Mouse (Mus musculus) stomach, embryonic 16.5 days (tissue): Measurements from ENCODE around the gene Pbld2. TPM values are rescaled to one million over a fixed set of nuclear protein-coding genes. Genes with fewer than 3 reads are reported as not detected.

Source experiments
- ATAC-seq: fragments of 200-750 bp; cut with Nextera tagmentation; 2 replicates; pipeline ENCODE4 v1.8.0; 2017; ENCODE audit warnings: moderate number of reproducible peaks, moderate TSS enrichment; ENCODE audit not compliant: insufficient read depth, low FRiP score
- H3K27ac ChIP-seq: fragments of 300-500 bp; sonication (generic); 2 replicates; pipeline ENCODE4 v1.5.1; 2014; ENCODE audit warnings: low read length
- H3K27me3 ChIP-seq: fragments of 300-500 bp; sonication (generic); 2 replicates; pipeline ENCODE4 v1.6.1; 2014; ENCODE audit warnings: low read length, control low read depth, mixed read lengths; ENCODE audit not compliant: control insufficient read depth, insufficient read depth
- H3K36me3 ChIP-seq: fragments of 300-500 bp; sonication (generic); 2 replicates; pipeline ENCODE4 v1.6.1; 2014; ENCODE audit warnings: low read length; ENCODE audit not compliant: control insufficient read depth, insufficient read depth
- H3K4me1 ChIP-seq: fragments of 300-500 bp; sonication (generic); 2 replicates; pipeline ENCODE4 v1.6.1; 2014; ENCODE audit warnings: low read length, control low read depth, mixed read lengths; ENCODE audit not compliant: control insufficient read depth, insufficient read depth
- H3K4me2 ChIP-seq: fragments of 300-500 bp; sonication (generic); 2 replicates; pipeline ENCODE4 v1.6.1; 2014; ENCODE audit warnings: low read depth, low read length, mixed read lengths
- H3K4me3 ChIP-seq: fragments of 300-500 bp; sonication (generic); replicated peaks from 2 replicates; pipeline ENCODE4 v1.5.1; 2014; ENCODE audit warnings: mild to moderate bottlenecking, low read length
- H3K9ac ChIP-seq: fragments of 300-500 bp; sonication (generic); 2 replicates; pipeline ENCODE4 v1.6.1; 2014; ENCODE audit warnings: low read length
- H3K9me3 ChIP-seq: fragments of 300-500 bp; sonication (generic); replicated peaks from 2 replicates; pipeline ENCODE4 v1.6.1; 2016; ENCODE audit warnings: low read length, control low read depth; ENCODE audit not compliant: control insufficient read depth
- WGBS: fragments of 180-500 bp; shearing (Covaris S2); extraction: QIAGEN DNeasy Blood & Tissue Kit; methylation state at CpG from one replicate; pipeline ENCODE4 v1.1.7; 2014; 5-methylcytosine and 5-hydroxymethylcytosine counted together
- polyA plus RNA-seq: library from polyadenylated mRNA; unstranded; fragments of >200 nt; fragmentation: Nextera tagmentation; extraction: Ambion mirVana; gene quantifications from 2 replicates; pipeline ENCODE4 v1.2.1, GENCODE M21; 2015

Pbld2 gene
- polyA plus RNA-seq, 1 experiment from 2014 or later, result 5.2 TPM

DNA sequence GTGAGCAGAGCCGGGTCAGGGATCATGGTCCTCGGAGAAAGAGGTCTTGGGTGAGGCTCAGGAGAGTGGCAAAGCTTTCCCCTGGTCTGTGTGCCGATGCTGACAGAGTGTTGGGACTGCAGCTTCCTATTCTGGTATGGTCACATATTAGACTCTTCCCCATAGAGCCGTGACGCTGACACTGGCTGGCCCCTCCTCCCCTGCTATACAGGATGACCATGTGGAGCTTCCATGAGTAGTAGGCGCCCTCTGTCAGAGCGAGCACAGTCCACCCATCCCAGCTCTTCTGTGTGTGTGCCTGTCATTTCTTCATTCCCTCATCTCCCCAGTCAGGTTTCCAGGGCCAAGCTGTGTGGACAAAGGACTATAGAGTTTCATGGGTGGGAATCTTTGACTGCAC lies 39.2 kb downstream of the Pbld2 start:
- 81% methylated on average over 7 of the region's 7 CpGs for WGBS
- H3K4me3 ChIP-seq, result no peak overlapping the region
- H3K9ac ChIP-seq, result no peak overlapping the region
- H3K27ac ChIP-seq, result no peak overlapping the region
- no peaks in the 10 kb centered on the region for H3K9me3 ChIP-seq
- no peak overlapping the region for H3K4me2 ChIP-seq
- H3K4me1 ChIP-seq, result no peaks in the 10 kb centered on the region
- no peak for ATAC-seq
- no peaks in the 10 kb centered on the region for H3K27me3 ChIP-seq
- no peaks in the 10 kb centered on the region for H3K36me3 ChIP-seq

DNA sequence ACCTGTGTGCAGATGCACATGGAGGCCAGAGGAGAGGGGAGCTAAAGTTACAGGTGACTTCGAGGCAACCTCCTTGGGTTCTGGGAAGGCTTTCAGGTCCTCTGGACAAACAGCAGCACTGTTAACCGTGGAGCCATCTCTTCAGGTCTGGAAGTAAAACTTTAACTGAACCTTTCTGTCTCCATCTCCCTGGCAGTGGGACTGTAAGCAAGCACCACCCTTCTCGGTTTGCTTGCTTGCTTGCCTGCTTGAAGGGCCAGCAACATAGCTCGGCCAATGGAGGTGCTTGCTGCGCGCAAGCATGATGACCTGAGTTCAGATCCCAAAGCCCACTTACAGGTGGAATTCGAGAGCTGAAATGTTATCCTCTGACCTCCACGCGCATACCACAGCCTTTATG lies 40.4 kb downstream of the Pbld2 start:
- Histone ChIP-seq H3K4me1 (no peaks in the 10 kb centered on the region), H3K4me2 (no peak overlapping the region), H3K27me3 (no peaks in the 10 kb centered on the region), H3K4me3 (no peak overlapping the region), H3K36me3 (no peaks in the 10 kb centered on the region), H3K9ac (no peak overlapping the region), H3K27ac (no peak overlapping the region), H3K9me3 (no peaks in the 10 kb centered on the region)
- ATAC-seq, result no peak
- 77% methylated on average over 9 of the region's 9 CpGs for WGBS

DNA sequence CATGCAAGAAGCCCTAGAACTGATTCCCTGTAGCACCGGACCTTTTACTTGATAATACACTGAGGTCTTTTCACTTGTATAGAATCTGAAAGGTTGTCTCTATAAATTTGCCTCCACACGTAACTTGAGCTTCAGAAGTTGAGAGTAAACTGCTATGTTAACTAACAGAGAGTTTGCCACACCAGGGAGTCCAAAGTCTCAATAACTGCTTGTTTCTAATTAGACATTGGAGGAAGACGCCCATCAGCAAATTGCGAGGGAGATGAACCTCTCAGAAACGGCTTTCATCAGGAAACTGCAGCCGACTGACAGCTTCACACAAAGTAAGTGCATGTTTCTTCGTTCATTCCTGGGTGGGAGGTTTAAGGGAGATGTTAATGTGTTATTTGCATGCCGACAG lies 41.4 kb downstream of the Pbld2 start:
- 65% methylated on average over 8 of the region's 8 CpGs for WGBS
- H3K4me1 ChIP-seq, result no peaks in the 10 kb centered on the region
- no peak overlapping the region for H3K4me2 ChIP-seq
- ATAC-seq, result no peak
- H3K9me3 ChIP-seq, result no peaks in the 10 kb centered on the region
- H3K36me3 ChIP-seq, result no peaks in the 10 kb centered on the region
- no peak overlapping the region for H3K4me3 ChIP-seq
- no peaks in the 10 kb centered on the region for H3K27me3 ChIP-seq
- no peak overlapping the region for H3K9ac ChIP-seq
- H3K27ac ChIP-seq, result no peak overlapping the region

DNA sequence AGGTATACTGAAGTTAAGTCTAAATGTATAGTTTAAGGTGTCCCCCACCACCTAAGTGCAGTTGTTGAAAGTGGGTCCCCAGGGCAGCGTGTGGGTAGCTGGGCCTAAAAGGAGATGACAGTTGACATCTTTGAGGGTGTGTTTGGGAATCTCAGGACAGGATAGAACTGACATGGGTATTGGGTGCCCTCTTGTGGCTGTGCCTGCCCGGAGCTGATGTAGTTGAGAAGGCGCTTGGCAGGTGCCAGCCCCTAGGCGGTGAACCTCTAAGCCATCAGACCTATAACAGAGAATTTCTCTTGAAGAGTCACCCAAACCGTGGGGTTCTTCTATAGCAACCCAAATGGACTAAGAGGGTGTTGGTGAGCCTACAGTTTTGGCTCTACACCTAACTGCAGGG lies 41.9 kb downstream of the Pbld2 start:
- no peak overlapping the region for H3K9ac ChIP-seq
- ATAC-seq, result peak; percentile 61; the same call in 1 of the 2 replicates
- H3K4me1 ChIP-seq, result no peaks in the 10 kb centered on the region
- WGBS, result 12% methylated on average over 5 of the region's 5 CpGs
- no peak overlapping the region for H3K4me2 ChIP-seq
- no peak overlapping the region for H3K27ac ChIP-seq
- H3K36me3 ChIP-seq, result no peaks in the 10 kb centered on the region
- no peak overlapping the region for H3K4me3 ChIP-seq
- H3K9me3 ChIP-seq, result no peaks in the 10 kb centered on the region
- no peaks in the 10 kb centered on the region for H3K27me3 ChIP-seq

DNA sequence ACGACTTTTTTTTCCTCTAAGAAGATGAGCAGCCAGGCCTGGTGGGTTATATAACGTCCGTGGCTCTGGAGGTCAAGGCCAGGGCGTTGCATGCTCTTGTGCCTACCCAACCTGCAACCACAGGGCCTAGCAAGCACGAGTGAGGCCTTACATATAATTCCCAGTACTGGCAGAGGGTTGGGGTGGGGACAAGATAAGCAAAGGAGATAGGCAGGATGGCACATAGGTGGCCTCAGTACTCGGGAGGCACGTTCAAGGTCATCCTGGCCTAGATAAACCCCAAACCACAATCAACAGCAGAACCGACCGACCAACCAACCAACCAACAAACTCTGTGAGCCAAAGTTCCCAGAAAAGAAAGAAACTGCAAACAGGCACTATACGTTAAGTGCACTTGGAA lies 62.2 kb downstream of the Pbld2 start:
- H3K27ac ChIP-seq, result no peak overlapping the region
- no peaks in the 10 kb centered on the region for H3K9me3 ChIP-seq
- H3K9ac ChIP-seq, result no peak overlapping the region
- no peaks in the 10 kb centered on the region for H3K4me1 ChIP-seq
- H3K36me3 ChIP-seq, result no peaks in the 10 kb centered on the region
- H3K27me3 ChIP-seq, result no peaks in the 10 kb centered on the region
- no peak overlapping the region for H3K4me3 ChIP-seq
- ATAC-seq, result no peak
- WGBS, result 69% methylated on average over 10 of the region's 10 CpGs
- no peak overlapping the region for H3K4me2 ChIP-seq

DNA sequence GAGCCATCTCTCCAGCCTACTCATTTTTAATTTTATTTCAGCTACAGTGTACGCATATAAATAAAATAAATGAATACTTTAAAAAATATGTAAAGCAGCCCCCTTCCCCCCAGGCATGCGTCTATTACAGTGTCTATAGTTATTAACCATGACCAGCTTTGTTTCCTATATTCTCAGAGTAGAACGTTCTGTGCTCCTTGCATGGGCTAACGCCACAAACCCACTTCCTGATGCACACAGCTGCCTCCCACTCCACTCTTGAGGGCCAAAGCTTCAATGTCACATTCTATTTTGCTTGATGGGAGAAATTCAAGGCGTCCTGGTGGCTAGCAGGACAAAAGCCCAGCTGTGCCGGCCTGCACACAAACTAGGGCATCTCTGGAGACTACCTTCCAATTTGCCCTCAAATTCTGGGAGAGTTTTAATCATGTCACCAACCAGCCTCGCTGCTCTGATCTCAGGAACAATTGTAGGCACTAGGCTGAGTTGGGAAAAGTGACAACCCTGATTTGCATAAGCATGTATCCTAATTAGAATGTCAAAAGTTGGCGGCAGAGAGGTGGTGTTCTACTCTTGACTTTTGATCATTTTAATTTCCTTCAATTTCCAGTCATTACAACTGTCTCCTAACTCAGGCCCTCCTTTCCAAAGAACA lies 65.1 kb downstream of the Pbld2 start:
- Histone ChIP-seq H3K4me1 (no peaks in the 10 kb centered on the region), H3K9ac (no peak overlapping the region), H3K27ac (no peak overlapping the region), H3K4me3 (peak overlapping the region; percentile 34), H3K36me3 (no peaks in the 10 kb centered on the region), H3K27me3 (no peaks in the 10 kb centered on the region), H3K4me2 (peak overlapping the region; percentile 56), H3K9me3 (no peaks in the 10 kb centered on the region)
- ATAC-seq, result no peak
- WGBS, result 51% methylated on average over 8 of the region's 8 CpGs

DNA sequence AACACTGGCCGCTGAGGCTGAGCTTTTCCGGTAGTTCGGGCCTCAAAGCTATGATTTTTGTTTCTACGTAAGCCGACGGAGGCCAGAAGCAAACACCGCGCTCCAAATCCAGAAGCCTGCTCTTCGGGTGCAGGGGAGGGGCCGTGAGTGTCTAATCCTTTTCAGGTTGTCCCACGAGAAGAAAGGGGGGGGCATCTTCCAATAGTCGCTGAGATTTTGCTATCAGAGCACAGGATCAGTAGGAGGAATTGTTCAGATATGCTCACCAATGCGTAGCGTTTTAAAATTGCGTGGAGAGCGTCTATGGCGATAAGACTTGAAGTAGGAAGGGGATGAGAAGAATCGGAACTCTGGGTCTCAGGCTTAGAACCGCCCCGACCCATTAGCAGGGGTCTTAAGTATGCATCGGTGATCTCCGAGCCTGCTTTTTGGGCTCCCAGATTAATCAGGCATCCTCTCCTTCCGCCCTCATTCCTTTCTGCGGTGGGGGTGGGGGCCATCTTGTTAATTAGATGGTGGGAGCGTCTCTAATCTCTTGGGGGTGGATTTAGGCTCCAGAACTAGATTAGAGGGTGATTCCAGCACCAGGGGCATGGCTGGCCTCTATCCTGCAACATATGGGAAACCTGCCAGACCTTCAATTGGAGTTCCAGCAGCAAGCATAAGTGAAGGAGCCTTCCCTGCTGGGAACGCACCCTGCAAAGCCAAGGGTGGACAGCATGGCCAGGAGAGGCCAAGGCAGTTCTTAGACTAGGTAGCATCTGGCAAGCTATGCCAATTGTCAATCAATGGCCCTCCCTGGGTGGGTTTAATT lies 65.8 kb downstream of the Pbld2 start:
- peak overlapping the region; percentile 50 for H3K9ac ChIP-seq
- WGBS, result 8% methylated on average over 26 of the region's 26 CpGs
- ATAC-seq, result no peak

DNA sequence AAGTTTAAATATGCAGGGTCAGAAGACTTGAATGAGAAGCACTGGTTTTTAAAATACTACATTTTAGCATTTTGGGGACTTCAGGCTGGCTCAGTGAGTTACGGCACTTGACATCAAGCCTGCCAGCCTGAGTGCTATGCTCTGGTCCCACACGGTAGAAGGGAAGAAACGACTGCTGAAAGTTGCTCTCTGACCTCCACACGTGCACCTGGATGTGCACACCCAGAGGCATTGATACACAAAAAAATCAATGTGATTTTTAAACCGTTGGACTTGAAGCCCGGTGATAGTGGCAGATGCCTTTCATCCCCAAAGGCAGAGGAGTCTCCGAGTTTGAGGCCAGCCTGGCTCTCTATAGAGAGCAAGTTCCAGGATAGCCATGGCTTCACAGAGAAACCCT lies 67.8 kb downstream of the Pbld2 start:
- Histone ChIP-seq H3K9me3 (no peaks in the 10 kb centered on the region), H3K4me1 (no peaks in the 10 kb centered on the region), H3K9ac (no peak overlapping the region), H3K27ac (no peak overlapping the region), H3K36me3 (no peaks in the 10 kb centered on the region), H3K4me3 (no peak overlapping the region), H3K27me3 (no peaks in the 10 kb centered on the region), H3K4me2 (no peak overlapping the region)
- WGBS, result 55% methylated on average over 7 of the region's 7 CpGs
- no peak for ATAC-seq

More for the DNA sequence above, 65.8 kb downstream of the Pbld2 start:
- no peaks in the 10 kb centered on the region for H3K9me3 ChIP-seq
- H3K27me3 ChIP-seq, result no peaks in the 10 kb centered on the region
- H3K36me3 ChIP-seq, result no peaks in the 10 kb centered on the region
- H3K4me3 ChIP-seq, result peak overlapping the region; percentile 34
- H3K4me1 ChIP-seq, result no peaks in the 10 kb centered on the region
- no peak overlapping the region for H3K27ac ChIP-seq
- peak overlapping the region; percentile 56 for H3K4me2 ChIP-seq
